Mouse (Mus musculus): Measurements from ENCODE around the gene Terf2.
"Not testable (repeated sequence)": the region's sequence is repeated elsewhere in the genome, so short reads cannot be mapped to it uniquely, and the experiment has no call there.

The Terf2 gene

GRCm38 (mm10) chr8:107062613-107063012, 33.7 kb downstream of the Terf2 start:
- DNase-seq (ENCODE audit: low read depth, low spot score) = no peak

DNA sequence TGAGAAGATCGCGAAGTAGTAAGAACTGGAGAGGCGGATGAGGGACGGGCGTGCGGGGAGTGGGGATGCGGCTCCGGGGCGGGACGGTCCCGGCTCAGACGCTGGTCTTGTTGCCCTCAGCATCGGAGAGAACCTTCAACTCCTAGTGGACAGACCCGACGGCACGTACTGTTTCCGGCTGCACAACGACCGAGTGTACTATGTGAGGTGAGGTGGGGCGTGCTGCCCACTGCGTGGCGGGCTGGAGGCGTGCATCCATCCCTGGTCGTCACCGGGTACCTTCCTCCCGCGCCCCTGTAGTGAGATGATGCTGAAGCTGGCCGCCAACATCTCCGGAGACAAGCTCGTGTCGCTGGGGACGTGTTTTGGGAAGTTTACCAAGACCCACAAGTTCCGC, 39.4 kb downstream of the Terf2 start:
- DNase-seq (ENCODE audit: low read depth, low spot score) = peak; percentile 70

- peak; percentile 100 for DNase-seq (ENCODE audit: low read depth, low spot score)
Observed at GRCm38 (mm10) chr8:107056076-107056972, 40.0 kb downstream of the Terf2 start, which contains the start of the genes Cog8 and Nip7. TSS of gene Cog8 (minus strand) at chr8:107056689. TSS of gene Nip7 (plus strand) at chr8:107056877.

GRCm38 (mm10) chr8:107052046-107052445, 44.3 kb downstream of the Terf2 start:
- DNase-seq (ENCODE audit: low read depth, low spot score) = no peak

- peak; percentile 71 for DNase-seq (ENCODE audit: low read depth, low spot score)
Observed at GRCm38 (mm10) chr8:107049480-107049879, 46.9 kb downstream of the Terf2 start.

DNA sequence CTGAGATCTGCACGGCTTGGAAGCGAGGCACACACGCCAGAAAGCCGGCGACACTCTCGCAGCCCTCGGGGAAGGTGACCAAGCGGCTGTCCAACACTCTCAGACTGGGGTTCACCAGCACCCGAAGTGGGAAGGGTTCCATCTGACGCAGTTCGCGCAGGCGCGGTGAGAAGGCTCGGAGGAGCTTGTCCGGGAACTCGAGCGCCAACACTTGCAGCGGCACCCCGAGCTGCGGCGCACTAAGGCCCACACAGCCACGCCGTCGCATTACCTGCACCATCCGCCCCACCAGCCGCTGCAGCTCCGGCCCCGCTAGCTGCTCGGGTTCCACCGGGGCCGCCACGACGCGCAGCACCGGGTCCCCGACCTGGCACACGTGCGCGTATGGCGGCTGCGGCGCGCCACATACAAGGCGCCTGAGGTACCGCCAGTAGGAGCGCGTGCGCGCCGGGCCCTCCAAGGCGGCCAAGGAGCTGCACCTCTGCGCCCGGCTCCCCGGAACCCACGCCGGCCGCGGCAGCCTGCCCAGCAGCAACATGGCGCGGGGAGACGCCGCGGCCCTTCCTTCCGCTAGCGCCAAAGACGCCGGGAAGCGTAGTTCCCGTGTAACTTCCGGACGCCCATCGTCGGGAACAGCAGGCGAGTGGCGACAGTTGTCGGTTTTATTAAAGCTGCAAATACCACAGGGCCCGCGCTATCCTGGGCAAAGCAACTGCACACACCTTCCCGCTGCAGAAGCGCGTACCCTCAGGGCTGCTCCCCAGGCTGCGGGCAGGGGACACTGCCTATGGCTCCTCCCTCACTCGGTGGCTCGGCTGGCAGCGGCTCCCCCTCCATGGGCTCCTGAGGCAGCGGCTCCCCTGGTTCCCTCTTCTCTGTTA, 48.0 kb downstream of the Terf2 start, which contains the start of gene Pdf:
TSS of gene Pdf (minus strand) at position 554 of the 881 bp plus-strand sequence.
- peak; percentile 87 for DNase-seq (ENCODE audit: low read depth, low spot score)

DNA sequence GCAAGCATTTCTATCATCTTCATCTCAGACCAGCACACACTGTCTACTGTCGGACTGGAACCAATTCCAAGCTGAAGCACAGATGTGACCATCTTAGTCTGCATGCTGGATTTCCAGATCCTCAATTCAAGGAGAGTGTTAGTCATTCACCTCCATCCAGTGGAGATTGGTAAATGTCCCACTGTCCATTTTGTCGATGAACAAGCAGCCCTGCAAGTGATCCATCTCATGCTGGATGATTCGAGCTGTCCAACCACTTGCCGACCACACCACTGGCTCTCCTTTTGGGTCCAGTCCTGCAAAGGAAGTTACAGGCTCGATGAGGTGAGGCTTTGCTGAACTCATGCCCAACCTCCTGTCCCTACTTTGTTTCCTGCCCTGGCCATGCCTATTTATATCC, 49.4 kb downstream of the Terf2 start:
- no peak for DNase-seq (ENCODE audit: low read depth, low spot score)

- DNase-seq (ENCODE audit: low read depth, low spot score) = no peak
Observed at GRCm38 (mm10) chr8:107045478-107045877, 50.9 kb downstream of the Terf2 start.

DNA sequence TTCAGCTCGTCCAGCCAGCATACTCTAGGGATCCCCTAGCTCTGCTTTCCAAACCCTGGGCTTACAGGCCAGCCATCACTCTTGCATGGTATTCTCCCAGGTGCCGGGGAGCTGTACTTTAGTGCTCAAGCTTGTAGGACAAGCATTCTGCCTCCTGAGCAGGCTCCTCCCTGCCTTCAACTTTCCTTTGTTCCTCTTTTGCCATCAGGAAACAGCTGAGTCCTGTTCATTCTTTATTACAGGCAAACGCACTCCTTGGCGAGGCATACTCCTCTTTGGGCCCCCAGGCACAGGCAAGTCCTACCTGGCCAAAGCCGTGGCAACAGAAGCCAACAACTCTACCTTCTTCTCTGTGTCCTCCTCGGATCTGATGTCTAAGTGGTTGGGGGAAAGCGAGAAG, 55.7 kb downstream of the Terf2 start:
- no peak for DNase-seq (ENCODE audit: low read depth, low spot score)

- no peak for DNase-seq (ENCODE audit: low read depth, low spot score)
Observed at GRCm38 (mm10) chr8:107036626-107037025, 59.7 kb downstream of the Terf2 start.

DNA sequence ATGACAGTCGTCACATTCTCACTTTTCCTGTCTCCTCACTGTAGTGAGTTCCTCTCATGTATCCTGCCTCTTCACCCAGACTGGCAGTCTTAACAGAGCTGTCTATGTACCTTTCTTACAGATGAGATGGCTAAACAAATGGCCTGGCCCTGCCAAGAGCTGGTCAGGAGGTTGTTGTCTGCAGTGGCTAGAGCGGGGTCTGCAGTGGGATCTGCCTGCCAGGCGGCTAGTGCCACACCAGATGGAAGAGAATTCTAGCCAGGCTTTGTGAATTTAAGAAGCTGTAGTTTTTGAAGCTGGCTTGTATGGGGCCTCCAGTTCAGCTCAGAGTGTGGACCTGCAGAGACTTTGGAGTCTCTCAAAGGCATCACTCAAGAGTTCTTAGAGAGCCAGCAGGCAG, 60.7 kb downstream of the Terf2 start:
- DNase-seq (ENCODE audit: low read depth, low spot score) = no peak

- not testable (repeated sequence) for DNase-seq (ENCODE audit: low read depth, low spot score)
Observed at GRCm38 (mm10) chr8:107033609-107034008, 62.7 kb downstream of the Terf2 start.

- DNase-seq (ENCODE audit: low read depth, low spot score) = no peak
Observed at GRCm38 (mm10) chr8:107031577-107032090, 64.7 kb downstream of the Terf2 start.

- DNase-seq (ENCODE audit: low read depth, low spot score) = peak; percentile 99
Observed at GRCm38 (mm10) chr8:107030650-107031576, 65.4 kb downstream of the Terf2 start, which contains the start of gene Vps4a. TSS of gene Vps4a (plus strand) at chr8:107031222.

GRCm38 (mm10) chr8:107030058-107030457, 66.3 kb downstream of the Terf2 start:
- no peak for DNase-seq (ENCODE audit: low read depth, low spot score)

GRCm38 (mm10) chr8:107029310-107029709, 67.0 kb downstream of the Terf2 start:
- no peak for DNase-seq (ENCODE audit: low read depth, low spot score)

GRCm38 (mm10) chr8:107023479-107023878, 72.9 kb downstream of the Terf2 start:
- no peak for DNase-seq (ENCODE audit: low read depth, low spot score)
